Mouse (Mus musculus) stomach, embryonic 14.5 days (tissue): ENCODE data around the gene Bcl9. TPM values are rescaled to one million over a fixed set of nuclear protein-coding genes. Genes with fewer than 3 reads are reported as not detected.

Source experiments
- ATAC-seq: fragments of 200-750 bp; cut with Nextera tagmentation; 2 replicates; pipeline ENCODE4 v1.8.0; 2017; ENCODE audit warnings: low read depth, moderate TSS enrichment; ENCODE audit not compliant: insufficient number of reproducible peaks, insufficient read depth, low FRiP score
- H3K27ac ChIP-seq: fragments of 300-500 bp; sonication (generic); 2 replicates; pipeline ENCODE4 v1.5.1; 2014; ENCODE audit warnings: mild to moderate bottlenecking, low read length, moderate library complexity, mixed read lengths
- H3K27me3 ChIP-seq: fragments of 300-500 bp; sonication (generic); 2 replicates; pipeline ENCODE4 v1.6.1; 2014; ENCODE audit warnings: low read length, control low read depth, mixed read lengths; ENCODE audit not compliant: control insufficient read depth, insufficient read depth
- H3K36me3 ChIP-seq: fragments of 300-500 bp; sonication (generic); 2 replicates; pipeline ENCODE4 v1.6.1; 2014; ENCODE audit warnings: mild to moderate bottlenecking, control low read depth, low read length, moderate library complexity, mixed read lengths; ENCODE audit not compliant: control insufficient read depth, insufficient read depth
- H3K4me1 ChIP-seq: fragments of 300-500 bp; sonication (generic); 2 replicates; pipeline ENCODE4 v1.6.1; 2014; ENCODE audit warnings: low read length, control low read depth, mixed read lengths; ENCODE audit not compliant: control insufficient read depth, insufficient read depth
- H3K4me2 ChIP-seq: fragments of 300-500 bp; sonication (generic); replicated peaks from 2 replicates; pipeline ENCODE4 v1.6.1; 2014; ENCODE audit warnings: low read depth, low read length, control low read depth
- H3K4me3 ChIP-seq: fragments of 300-500 bp; sonication (generic); 2 replicates; pipeline ENCODE4 v1.5.1; 2014; ENCODE audit warnings: low read depth, low read length, control low read depth
- H3K9ac ChIP-seq: fragments of 300-500 bp; sonication (generic); replicated peaks from 2 replicates; pipeline ENCODE4 v1.6.1; 2014; ENCODE audit warnings: low read depth, mild to moderate bottlenecking, control low read depth, low read length, moderate library complexity, mixed read lengths
- H3K9me3 ChIP-seq: fragments of 300-500 bp; sonication (generic); 2 replicates; pipeline ENCODE4 v1.6.1; 2016; ENCODE audit warnings: low read depth, low read length, control low read depth; ENCODE audit not compliant: control insufficient read depth
- WGBS: fragments of 180-500 bp; shearing (Covaris S2); extraction: QIAGEN DNeasy Blood & Tissue Kit; methylation state at CpG from one replicate; pipeline ENCODE4 v1.1.7; 2014; 5-methylcytosine and 5-hydroxymethylcytosine counted together
- polyA plus RNA-seq: library from polyadenylated mRNA; unstranded; fragments of >200 nt; fragmentation: Nextera tagmentation; extraction: Ambion mirVana; gene quantifications from 2 replicates; pipeline ENCODE4 v1.2.1, GENCODE M21; 2014

Bcl9 gene
- polyA plus RNA-seq, 1 experiment from 2014 or later: 72.0 TPM

DNA sequence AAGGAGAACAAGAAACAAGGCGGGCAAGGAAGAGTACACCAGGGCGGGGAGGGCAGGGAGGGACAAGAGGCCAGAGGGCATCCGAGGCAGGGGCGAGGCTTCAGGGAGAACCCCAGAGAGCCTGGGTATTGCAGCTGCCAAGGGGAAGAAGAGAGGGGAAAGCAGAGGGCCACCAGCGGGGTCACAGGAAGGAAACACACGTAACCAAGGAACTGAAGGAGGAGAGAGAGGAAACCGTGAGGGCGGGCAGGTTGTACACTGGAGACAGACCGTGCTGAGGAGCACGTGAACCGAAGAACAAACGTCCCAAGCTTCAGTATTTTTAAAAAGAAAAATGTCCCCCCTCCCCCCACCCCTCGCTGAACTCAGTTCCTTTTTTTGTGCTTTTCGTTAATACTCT, 93.8 kb downstream of the Bcl9 start:
- WGBS: 63% methylated on average over 14 of the region's 14 CpGs
- H3K36me3 ChIP-seq: peaks cover 45% of the 10 kb centered on the region
- H3K9ac ChIP-seq: no peak overlapping the region

DNA sequence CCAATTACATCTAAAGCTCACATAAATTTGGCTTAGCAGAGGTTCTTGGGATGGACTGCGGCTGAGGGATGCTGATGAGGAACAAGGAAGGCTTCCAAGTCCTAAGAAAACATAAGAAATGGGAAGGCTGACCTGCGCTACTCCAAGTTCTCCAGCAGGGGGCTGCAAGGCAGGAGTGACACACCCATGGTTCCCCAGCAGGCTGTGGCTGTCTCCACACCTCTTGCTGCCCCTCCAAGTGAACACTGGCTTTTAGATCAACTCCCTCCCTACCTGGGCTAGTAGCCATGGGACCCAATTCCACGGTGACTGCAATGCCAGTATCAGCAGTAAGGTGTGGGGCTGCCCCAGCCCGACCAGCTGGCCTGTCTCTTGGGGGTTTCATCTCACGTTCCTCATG, 95.8 kb downstream of the Bcl9 start:
- Histone ChIP-seq H3K4me2 (no peak overlapping the region), H3K4me3 (no peak overlapping the region), H3K36me3 (peaks cover 25% of the 10 kb centered on the region), H3K27ac (no peak overlapping the region), H3K9ac (no peak overlapping the region), H3K27me3 (no peaks in the 10 kb centered on the region), H3K4me1 (no peaks in the 10 kb centered on the region), H3K9me3 (no peaks in the 10 kb centered on the region)
- 43% methylated on average over 5 of the region's 5 CpGs for WGBS
- no peak for ATAC-seq

More for the DNA sequence above, 93.8 kb downstream of the Bcl9 start:
- H3K4me2 ChIP-seq: no peak overlapping the region
- ATAC-seq: no peak
- H3K4me3 ChIP-seq: no peak overlapping the region
- no peaks in the 10 kb centered on the region for H3K4me1 ChIP-seq
- no peak overlapping the region for H3K27ac ChIP-seq
- no peaks in the 10 kb centered on the region for H3K27me3 ChIP-seq
- no peaks in the 10 kb centered on the region for H3K9me3 ChIP-seq

DNA sequence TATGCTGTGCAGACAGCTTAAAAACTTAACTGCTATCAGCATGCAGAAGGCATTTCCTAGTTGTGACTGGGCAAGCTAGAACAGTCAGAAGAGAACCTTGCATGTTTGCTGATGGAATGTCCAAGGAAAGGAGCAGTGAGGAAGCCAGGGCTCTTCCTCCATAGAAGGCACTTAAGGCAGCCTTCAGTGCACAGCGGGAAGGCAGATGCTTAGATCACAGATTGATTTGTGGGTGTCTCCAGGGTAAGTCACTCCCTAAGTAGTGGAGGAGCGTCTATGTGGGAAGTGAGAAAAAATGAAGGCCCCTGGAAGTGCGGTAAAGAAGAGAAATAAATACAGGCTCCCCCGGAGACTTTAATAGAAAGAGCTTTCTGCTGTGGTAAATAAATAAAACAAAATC, 98.5 kb downstream of the Bcl9 start:
- H3K4me3 ChIP-seq: no peak overlapping the region
- no peaks in the 10 kb centered on the region for H3K9me3 ChIP-seq
- no peak for ATAC-seq
- H3K27me3 ChIP-seq: no peaks in the 10 kb centered on the region
- no peak overlapping the region for H3K4me2 ChIP-seq
- H3K36me3 ChIP-seq: peaks cover under 1% of the 10 kb centered on the region; the same call in 1 of the 2 replicates
- 26% methylated on average over 4 of the region's 4 CpGs for WGBS
- H3K27ac ChIP-seq: no peak overlapping the region
- H3K9ac ChIP-seq: no peak overlapping the region
- H3K4me1 ChIP-seq: no peaks in the 10 kb centered on the region

DNA sequence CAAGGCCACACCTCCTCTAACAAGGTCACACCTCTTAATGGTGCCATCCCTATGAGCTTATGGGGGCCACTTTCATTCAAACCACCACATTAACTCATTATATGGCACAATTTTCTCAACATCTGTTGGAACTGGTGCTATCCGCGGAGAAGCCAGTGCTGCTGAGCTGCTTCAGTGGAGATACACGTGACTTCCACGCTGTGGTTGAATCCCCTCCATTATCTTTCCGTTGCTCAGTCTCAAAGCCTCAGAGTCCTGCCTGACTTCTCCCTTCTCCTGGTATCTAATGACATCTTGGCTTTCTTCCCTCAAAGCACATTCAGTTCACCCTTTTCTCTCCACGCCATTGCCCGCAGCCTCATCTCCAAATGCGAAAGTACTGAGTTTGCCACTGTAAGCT, 101.1 kb downstream of the Bcl9 start:
- Histone ChIP-seq H3K27me3 (no peaks in the 10 kb centered on the region), H3K36me3 (no peaks in the 10 kb centered on the region), H3K4me2 (no peak overlapping the region), H3K9me3 (no peaks in the 10 kb centered on the region), H3K4me3 (no peak overlapping the region), H3K4me1 (no peaks in the 10 kb centered on the region), H3K9ac (no peak overlapping the region), H3K27ac (no peak overlapping the region)
- ATAC-seq: no peak
- WGBS: 87% methylated on average over 8 of the region's 8 CpGs

DNA sequence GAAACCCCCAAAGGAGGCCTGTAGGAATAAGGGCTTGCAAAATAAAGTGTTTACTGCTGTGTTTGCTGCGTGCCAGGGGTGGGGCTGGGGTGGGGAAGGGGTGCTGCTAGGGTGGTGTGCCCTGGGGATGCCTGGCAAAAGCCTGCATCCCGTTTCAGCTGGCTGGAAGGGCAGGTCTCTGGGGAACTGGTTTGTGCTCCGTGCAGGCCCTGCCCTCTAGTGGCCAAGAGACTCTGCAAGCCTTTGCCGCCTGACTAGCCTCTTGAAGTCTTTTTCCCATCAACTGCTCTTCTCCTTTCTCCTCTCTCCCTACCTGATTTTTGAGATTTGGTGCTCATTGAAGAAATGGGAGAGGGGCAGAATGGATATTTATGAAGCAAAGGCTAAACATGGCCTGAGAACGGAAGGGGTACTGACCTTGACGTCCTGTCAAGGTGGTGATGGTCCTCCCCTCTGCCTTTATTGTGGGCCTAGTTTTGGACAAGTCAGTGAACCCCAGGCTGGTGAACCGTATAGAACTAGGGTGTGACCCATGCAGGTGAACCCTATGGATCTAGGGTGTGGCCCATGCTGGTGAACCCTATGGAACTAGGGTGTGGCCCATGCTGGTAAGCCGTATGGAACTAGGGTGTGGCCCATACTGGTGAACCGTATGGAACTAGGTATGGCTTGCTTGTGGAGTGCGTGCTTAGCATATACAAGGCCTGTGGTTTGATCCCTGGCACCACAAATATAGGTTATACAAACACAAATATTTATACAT, 112.4 kb downstream of the Bcl9 start:
- H3K9ac ChIP-seq: no peak overlapping the region
- no peaks in the 10 kb centered on the region for H3K9me3 ChIP-seq
- H3K27me3 ChIP-seq: no peaks in the 10 kb centered on the region
- H3K27ac ChIP-seq: no peak overlapping the region
- H3K4me2 ChIP-seq: no peak overlapping the region
- WGBS: 40% methylated on average over 10 of the region's 10 CpGs
- H3K36me3 ChIP-seq: no peaks in the 10 kb centered on the region
- H3K4me3 ChIP-seq: no peak overlapping the region
- no peak for ATAC-seq
- H3K4me1 ChIP-seq: no peaks in the 10 kb centered on the region

DNA sequence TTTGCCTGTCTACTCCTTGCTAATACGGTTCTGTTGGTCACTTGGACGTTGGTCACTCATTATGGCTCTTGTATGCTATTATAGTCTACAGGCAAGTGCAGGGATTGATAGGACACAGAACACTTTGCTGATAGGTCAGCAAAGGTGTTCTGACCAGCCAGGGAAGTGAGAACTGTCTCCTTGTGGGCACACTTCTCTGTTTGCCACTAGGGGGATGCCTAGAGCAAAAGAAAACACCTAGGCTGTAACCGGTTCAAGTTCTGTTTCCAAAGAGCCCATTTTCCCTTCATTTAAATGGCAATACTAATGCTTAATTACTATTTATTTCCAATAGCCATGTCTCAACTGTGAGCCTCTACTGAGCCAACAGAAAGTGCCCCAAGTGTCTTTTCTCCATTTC, 113.9 kb downstream of the Bcl9 start:
- no peak overlapping the region for H3K27ac ChIP-seq
- H3K9me3 ChIP-seq: no peaks in the 10 kb centered on the region
- no peak overlapping the region for H3K4me2 ChIP-seq
- WGBS: 40% methylated on average over 3 of the region's 3 CpGs
- H3K36me3 ChIP-seq: no peaks in the 10 kb centered on the region
- no peaks in the 10 kb centered on the region for H3K27me3 ChIP-seq
- H3K9ac ChIP-seq: no peak overlapping the region
- H3K4me1 ChIP-seq: no peaks in the 10 kb centered on the region
- no peak for ATAC-seq
- no peak overlapping the region for H3K4me3 ChIP-seq

DNA sequence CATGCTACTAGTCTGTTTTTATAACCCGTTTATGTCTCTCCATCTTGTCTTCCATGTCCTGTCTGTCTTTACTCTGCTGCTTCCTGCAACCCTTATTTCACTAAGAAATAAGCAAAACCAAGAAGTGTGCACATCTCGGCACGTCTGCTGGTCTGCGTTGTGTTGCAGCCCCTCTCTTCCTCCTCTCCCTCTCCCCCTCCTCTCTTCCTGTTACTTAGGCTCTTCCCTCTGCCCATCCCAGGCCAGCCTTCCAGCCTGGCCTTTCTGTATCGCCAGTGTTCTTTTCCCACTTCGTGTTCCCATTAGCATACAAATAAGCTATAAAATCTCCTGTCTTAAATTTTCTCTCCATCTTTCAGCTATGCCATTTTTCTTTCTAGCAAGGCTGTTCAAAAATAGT, 117.2 kb downstream of the Bcl9 start:
- H3K4me2 ChIP-seq: no peak overlapping the region
- 40% methylated on average over 6 of the region's 6 CpGs for WGBS

DNA sequence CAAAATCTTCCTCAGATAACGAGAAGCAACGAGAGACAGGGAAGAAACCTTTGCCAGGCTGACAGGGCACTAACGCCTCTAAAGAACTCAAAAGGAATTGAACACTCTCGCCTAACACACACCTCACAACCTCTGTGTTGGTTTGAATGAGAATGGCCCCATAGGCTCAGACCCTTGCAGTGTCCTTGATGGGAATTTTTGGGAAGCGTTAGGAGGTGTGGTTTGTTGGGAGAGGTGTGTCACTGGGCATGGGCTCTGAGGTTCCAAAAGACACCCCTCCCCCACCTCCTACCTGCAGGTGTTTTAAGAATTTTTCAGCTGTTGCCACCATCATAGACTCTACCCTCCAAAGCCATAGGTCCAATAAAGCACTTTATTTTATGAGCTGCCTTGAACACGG, 118.8 kb downstream of the Bcl9 start:
- 75% methylated on average over 6 of the region's 6 CpGs for WGBS
- Histone ChIP-seq H3K9me3 (no peaks in the 10 kb centered on the region), H3K4me3 (no peak overlapping the region), H3K27me3 (no peaks in the 10 kb centered on the region), H3K9ac (no peak overlapping the region), H3K36me3 (peaks cover 3% of the 10 kb centered on the region; the same call in 1 of the 2 replicates), H3K27ac (no peak overlapping the region), H3K4me1 (no peaks in the 10 kb centered on the region), H3K4me2 (no peak overlapping the region)
- no peak for ATAC-seq

More for the DNA sequence above, 117.2 kb downstream of the Bcl9 start:
- no peaks in the 10 kb centered on the region for H3K9me3 ChIP-seq
- peaks cover 3% of the 10 kb centered on the region; the same call in 1 of the 2 replicates for H3K36me3 ChIP-seq
- H3K4me1 ChIP-seq: no peaks in the 10 kb centered on the region
- no peak overlapping the region for H3K9ac ChIP-seq
- H3K27ac ChIP-seq: no peak overlapping the region
- no peaks in the 10 kb centered on the region for H3K27me3 ChIP-seq
- no peak for ATAC-seq
- H3K4me3 ChIP-seq: no peak overlapping the region

DNA sequence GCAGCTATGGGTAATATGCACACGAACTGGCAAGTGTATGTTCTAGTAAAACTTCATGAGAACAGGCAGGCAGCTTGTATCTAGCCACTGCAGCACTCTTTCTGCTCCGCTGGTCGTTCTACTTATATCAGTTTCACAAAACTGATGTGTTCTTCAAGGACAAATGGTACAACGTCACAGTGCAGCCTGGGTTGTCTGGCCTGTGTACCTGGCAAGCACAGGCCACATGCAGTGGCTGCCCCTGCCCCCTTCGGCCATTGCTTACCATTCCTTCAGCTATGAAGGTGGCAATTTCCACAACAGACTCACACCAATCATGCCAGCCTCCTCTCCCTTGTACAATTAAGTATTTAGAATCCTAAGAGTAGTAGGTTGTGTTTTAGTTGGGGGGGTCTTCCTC, 125.1 kb downstream of the Bcl9 start:
- H3K4me2 ChIP-seq: no peak overlapping the region
- 85% methylated on average over 5 of the region's 5 CpGs for WGBS
- no peak overlapping the region for H3K4me3 ChIP-seq
- no peak for ATAC-seq
- H3K4me1 ChIP-seq: no peaks in the 10 kb centered on the region
- no peaks in the 10 kb centered on the region for H3K27me3 ChIP-seq
- H3K36me3 ChIP-seq: peaks cover 3% of the 10 kb centered on the region
- H3K27ac ChIP-seq: no peak overlapping the region
- no peak overlapping the region for H3K9ac ChIP-seq
- H3K9me3 ChIP-seq: no peaks in the 10 kb centered on the region
